Mouse (Mus musculus) myocyte (in vitro differentiated cells): ENCODE measurements around the gene Rpl13a. TPM values are rescaled to one million over a fixed set of nuclear protein-coding genes. Genes with fewer than 3 reads are reported as not detected.

Experiments used
- H3K27me3 ChIP-seq: one replicate; pipeline ENCODE4 v1.6.1; 2011; ENCODE audit not compliant: control insufficient read depth, insufficient read depth, insufficient read length
- H3K36me3 ChIP-seq: one replicate; pipeline ENCODE4 v1.6.1; 2011; ENCODE audit not compliant: control insufficient read depth, insufficient read depth
- H3K4me2 ChIP-seq: one replicate; pipeline ENCODE4 v1.6.1; 2011; ENCODE audit warnings: low read depth, control low read depth
- H3K4me3 ChIP-seq: one replicate; pipeline ENCODE4 v1.5.1; 2011; ENCODE audit warnings: mild to moderate bottlenecking, control low read depth, moderate library complexity
- H3K79me2 ChIP-seq: one replicate; pipeline ENCODE4 v1.6.1; 2011; ENCODE audit not compliant: control insufficient read depth, insufficient read depth
- H3ac ChIP-seq: one replicate; pipeline ENCODE4 v1.6.1; 2011; ENCODE audit not compliant: control insufficient read depth, insufficient read length
- CEBPB ChIP-seq: IDR thresholded peaks from 2 replicates; pipeline ENCODE4 v1.6.1; 2011; ENCODE audit warnings: mild to moderate bottlenecking, moderate library complexity; ENCODE audit not compliant: poor library complexity, insufficient read depth, severe bottlenecking
- E2F4 ChIP-seq: IDR thresholded peaks from one replicate; pipeline ENCODE4 v1.6.1; 2011; ENCODE audit warnings: mild to moderate bottlenecking, control low read depth, moderate library complexity; ENCODE audit not compliant: insufficient read depth
- MAX ChIP-seq: IDR thresholded peaks from one replicate; pipeline ENCODE4 v1.6.1; 2011; ENCODE audit warnings: low read depth, mild to moderate bottlenecking, control low read depth
- MYOD1 ChIP-seq, 3 experiments: IDR thresholded peaks; one replicate each; pipeline ENCODE4 v1.6.1; 2011; ENCODE audit warnings: control low read depth in 2 of 3, low read depth in 2 of 3, mild to moderate bottlenecking in 2 of 3, moderate library complexity in 1 of 3; ENCODE audit not compliant: insufficient read length in 2 of 3, control insufficient read depth in 1 of 3
- MYOG ChIP-seq, 3 experiments: IDR thresholded peaks; one replicate each; pipeline ENCODE4 v1.6.1; 2011; ENCODE audit warnings: control low read depth in 2 of 3, low read depth in 2 of 3, mild to moderate bottlenecking in 2 of 3; ENCODE audit not compliant: insufficient read length in 2 of 3, control insufficient read depth in 1 of 3, insufficient read depth in 1 of 3
- POLR2A ChIP-seq: IDR thresholded peaks from one replicate; pipeline ENCODE4 v1.6.1; 2011; ENCODE audit warnings: low read depth, mild to moderate bottlenecking, control low read depth, moderate library complexity; ENCODE audit not compliant: insufficient read length
- POLR2AphosphoS2 ChIP-seq: IDR thresholded peaks from one replicate; pipeline ENCODE4 v1.6.1; 2011; ENCODE audit warnings: low read depth, control low read depth; ENCODE audit not compliant: insufficient read length
- REST ChIP-seq: IDR thresholded peaks from one replicate; pipeline ENCODE4 v1.6.1; 2011; ENCODE audit warnings: mild to moderate bottlenecking, control low read depth, moderate library complexity; ENCODE audit not compliant: insufficient read depth, insufficient read length
- SRF ChIP-seq: IDR thresholded peaks from one replicate; pipeline ENCODE4 v1.6.1; 2011; ENCODE audit warnings: low read depth; ENCODE audit not compliant: control insufficient read depth, insufficient read length
- TCF12 ChIP-seq: IDR thresholded peaks from one replicate; pipeline ENCODE4 v1.6.1; 2011; ENCODE audit warnings: mild to moderate bottlenecking, control low read depth; ENCODE audit not compliant: poor library complexity, insufficient read depth, severe bottlenecking
- TCF3 ChIP-seq: IDR thresholded peaks from one replicate; pipeline ENCODE4 v1.6.1; 2011; ENCODE audit warnings: low read depth, control low read depth; ENCODE audit not compliant: insufficient read length
- USF1 ChIP-seq: IDR thresholded peaks from one replicate; pipeline ENCODE4 v1.6.1; 2011; ENCODE audit warnings: low read depth, mild to moderate bottlenecking, control low read depth, moderate library complexity
- polyA plus RNA-seq: library from polyadenylated mRNA; unstranded; fragments of >200 nt; fragmentation: generic; extraction: Trizol; gene quantifications from one replicate; pipeline ENCODE4 v1.2.1, GENCODE M21; 2012; ENCODE audit warnings: missing spikeins

Gene Rpl13a
- polyA plus RNA-seq, 1 experiment, result 6,110 TPM

DNA sequence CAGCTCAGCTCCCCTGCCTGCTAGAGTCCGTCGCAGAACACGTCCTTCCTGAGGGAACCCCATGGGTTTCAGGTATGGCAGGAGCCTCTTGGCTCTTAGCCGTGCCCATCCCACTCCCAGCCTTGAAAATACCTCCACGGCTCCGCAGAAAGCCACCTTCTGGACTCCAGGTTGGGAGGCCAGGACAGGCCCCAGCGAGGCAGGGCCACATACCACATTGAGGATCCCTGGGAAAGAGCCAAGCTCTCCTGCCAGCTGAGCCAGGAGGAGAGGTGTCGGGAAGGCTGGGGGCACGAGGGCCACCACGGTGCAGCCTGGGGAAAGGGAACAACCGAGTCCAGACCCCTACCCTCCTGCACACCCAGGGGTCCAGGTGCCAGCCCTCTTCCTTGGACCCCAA is 18.7 kb upstream of the Rpl13a start:
- H3K4me2 ChIP-seq, result no peak overlapping the region
- no peak overlapping the region for H3K4me3 ChIP-seq
- TF ChIP-seq SRF (no peak), MAX (no peak), CEBPB (no peak), MYOD1 (IDR thresholded peaks at IDR 0.05; ENCODE audit: control insufficient read depth in 1 of 3, insufficient read length in 2 of 3, low read depth in 2 of 3) (no peak), E2F4 (no peak), USF1 (no peak), POLR2AphosphoS2 (no peak), TCF3 (no peak), POLR2A (no peak), TCF12 (no peak), REST (no peak), MYOG (IDR thresholded peaks at IDR 0.05; ENCODE audit: control insufficient read depth in 1 of 3, insufficient read depth in 1 of 3, insufficient read length in 2 of 3, low read depth in 2 of 3) (no peak)
- no peak overlapping the region for H3ac ChIP-seq
- H3K27me3 ChIP-seq, result no peaks in the 10 kb centered on the region
- H3K36me3 ChIP-seq, result peaks cover 4% of the 10 kb centered on the region
- H3K79me2 ChIP-seq, result no peaks in the 10 kb centered on the region

DNA sequence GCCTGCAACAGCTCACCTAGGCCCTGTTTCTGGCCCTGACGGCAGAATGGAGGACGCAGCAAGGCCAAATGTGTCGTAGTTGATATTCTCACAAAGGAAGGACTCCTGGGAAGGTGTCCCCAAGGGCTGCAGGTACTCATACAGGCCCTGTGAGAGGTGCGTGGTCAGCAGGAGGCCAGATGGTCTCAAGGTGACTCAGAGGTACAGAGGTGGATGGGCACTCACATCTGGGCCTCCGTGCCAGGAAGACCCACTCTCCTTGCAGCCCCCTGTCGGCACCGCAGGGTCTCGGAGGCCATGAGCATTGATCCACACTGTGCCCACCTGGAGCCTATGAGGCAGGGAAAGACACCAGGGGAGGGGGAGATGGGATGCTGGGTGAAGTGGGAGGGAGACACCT is 16.9 kb upstream of the Rpl13a start:
- Histone ChIP-seq H3K27me3 (no peaks in the 10 kb centered on the region), H3K4me2 (no peak overlapping the region), H3K79me2 (no peaks in the 10 kb centered on the region), H3ac (no peak overlapping the region), H3K36me3 (peaks cover 4% of the 10 kb centered on the region), H3K4me3 (no peak overlapping the region)
- TF ChIP-seq MYOD1 (IDR thresholded peaks at IDR 0.05; ENCODE audit: control insufficient read depth in 1 of 3, insufficient read length in 2 of 3, low read depth in 2 of 3) (no peak), TCF3 (no peak)

DNA sequence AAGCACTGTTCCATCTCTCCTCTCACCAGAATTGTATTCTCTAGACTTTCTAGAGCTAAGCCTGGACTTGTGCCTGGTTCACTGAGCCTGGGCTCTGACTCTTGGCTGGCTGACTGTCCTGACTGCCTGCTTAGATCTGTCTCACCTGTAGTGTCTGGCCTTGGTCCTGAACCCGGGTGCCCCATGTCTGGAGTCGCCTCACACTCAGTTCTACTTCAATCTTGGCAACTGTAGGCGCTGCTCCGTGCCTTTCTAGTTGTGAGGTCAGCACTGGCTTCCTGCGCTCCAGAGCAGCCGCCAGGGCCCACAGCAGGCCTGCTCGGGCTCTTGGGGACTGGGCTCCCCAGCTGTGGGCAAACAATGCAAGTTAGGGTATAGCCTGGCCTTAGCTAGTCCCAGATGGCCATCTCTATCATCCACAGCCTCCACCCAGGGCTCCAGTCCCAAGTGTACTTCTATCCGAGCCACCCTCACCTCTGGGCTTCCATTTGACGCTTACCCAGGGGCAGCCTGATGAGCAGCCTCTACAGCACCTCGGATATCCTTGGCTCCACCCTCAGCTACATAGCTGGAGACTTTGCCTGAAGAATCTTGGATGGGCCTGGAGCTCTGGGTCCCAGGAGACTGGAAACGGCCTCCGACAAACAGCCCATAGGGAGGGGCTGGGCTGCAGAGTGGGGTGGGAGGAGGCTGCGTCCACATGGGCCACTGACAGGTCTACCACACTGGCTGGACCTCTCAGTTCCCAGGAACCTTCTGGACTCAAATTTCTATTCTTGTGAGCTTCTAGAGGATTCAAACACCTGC is 16.0 kb upstream of the Rpl13a start:
- Histone ChIP-seq H3K4me3 (no peak overlapping the region), H3K4me2 (no peak overlapping the region), H3K36me3 (peaks cover 4% of the 10 kb centered on the region), H3ac (no peak overlapping the region), H3K79me2 (no peaks in the 10 kb centered on the region), H3K27me3 (no peaks in the 10 kb centered on the region)
- TF ChIP-seq MAX (no peak), E2F4 (no peak), TCF12 (no peak)

DNA sequence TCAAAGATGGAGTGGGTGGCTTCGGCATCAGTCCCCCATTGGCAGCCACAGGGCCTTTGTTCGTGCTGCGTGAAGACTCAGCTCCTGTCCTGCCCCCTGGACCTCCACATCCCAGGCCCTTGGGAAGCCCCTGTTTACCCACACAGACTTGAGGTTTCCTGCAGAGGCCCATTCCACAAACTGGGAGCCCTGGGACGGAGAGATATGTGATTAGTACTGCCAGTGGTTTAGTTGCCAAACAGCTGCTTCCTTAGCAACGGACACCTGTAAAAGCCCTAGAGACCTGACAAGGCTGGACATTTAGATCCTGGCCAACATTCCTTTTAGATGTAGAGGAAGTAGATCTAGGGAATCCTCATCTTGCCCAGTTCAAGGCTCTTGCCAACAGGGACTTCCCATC is 13.4 kb upstream of the Rpl13a start:
- no peak overlapping the region for H3ac ChIP-seq
- TF ChIP-seq USF1 (no peak), E2F4 (no peak), TCF3 (no peak), MYOD1 (IDR thresholded peaks at IDR 0.05; ENCODE audit: control insufficient read depth in 1 of 3, insufficient read length in 2 of 3, low read depth in 2 of 3) (no peak)
- H3K36me3 ChIP-seq, result peaks cover 4% of the 10 kb centered on the region
- no peaks in the 10 kb centered on the region for H3K27me3 ChIP-seq
- no peaks in the 10 kb centered on the region for H3K79me2 ChIP-seq
- no peak overlapping the region for H3K4me2 ChIP-seq
- H3K4me3 ChIP-seq, result no peak overlapping the region

DNA sequence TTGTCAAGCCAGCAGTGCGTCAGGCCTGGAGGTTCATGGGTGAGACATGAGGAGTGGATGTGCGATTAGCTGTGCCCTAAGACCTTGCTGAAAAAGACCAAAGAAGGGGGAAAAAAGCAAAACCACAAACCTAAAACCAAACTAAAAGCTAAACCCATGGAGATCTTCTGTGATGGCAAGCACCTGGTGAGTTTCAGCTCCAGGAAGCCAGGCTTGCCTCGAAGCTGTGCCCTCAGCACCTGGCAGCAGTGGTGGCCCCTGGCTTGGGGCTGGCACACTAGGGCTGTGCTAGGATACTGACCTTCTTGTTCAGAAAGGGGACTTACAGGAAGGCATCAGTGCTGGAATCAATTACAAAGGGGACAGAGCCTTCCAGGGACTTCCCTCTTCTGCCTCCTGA is 12.8 kb upstream of the Rpl13a start:
- TF ChIP-seq USF1, result no peak
- peaks cover 4% of the 10 kb centered on the region for H3K36me3 ChIP-seq
- no peaks in the 10 kb centered on the region for H3K27me3 ChIP-seq
- H3K4me2 ChIP-seq, result no peak overlapping the region
- H3ac ChIP-seq, result no peak overlapping the region
- H3K79me2 ChIP-seq, result no peaks in the 10 kb centered on the region
- no peak overlapping the region for H3K4me3 ChIP-seq

GRCm38 (mm10) chr7:45139904-45140723 is 11.6 kb upstream of the Rpl13a start:
- TF ChIP-seq TCF12 (no peak), MAX (no peak), POLR2A (no peak), E2F4 (no peak), MYOD1 (IDR thresholded peaks at IDR 0.05; ENCODE audit: control insufficient read depth in 1 of 3, insufficient read length in 2 of 3, low read depth in 2 of 3) (no peak), MYOG (IDR thresholded peaks at IDR 0.05; ENCODE audit: control insufficient read depth in 1 of 3, insufficient read depth in 1 of 3, insufficient read length in 2 of 3, low read depth in 2 of 3) (no peak)
- no peak overlapping the region for H3ac ChIP-seq
- no peak overlapping the region for H3K4me2 ChIP-seq
- no peak overlapping the region for H3K4me3 ChIP-seq
- H3K36me3 ChIP-seq, result peaks cover 4% of the 10 kb centered on the region
- H3K27me3 ChIP-seq, result no peaks in the 10 kb centered on the region
- H3K79me2 ChIP-seq, result no peaks in the 10 kb centered on the region
